Mouse (Mus musculus): ENCODE data around the gene Cdh13.

DNA sequence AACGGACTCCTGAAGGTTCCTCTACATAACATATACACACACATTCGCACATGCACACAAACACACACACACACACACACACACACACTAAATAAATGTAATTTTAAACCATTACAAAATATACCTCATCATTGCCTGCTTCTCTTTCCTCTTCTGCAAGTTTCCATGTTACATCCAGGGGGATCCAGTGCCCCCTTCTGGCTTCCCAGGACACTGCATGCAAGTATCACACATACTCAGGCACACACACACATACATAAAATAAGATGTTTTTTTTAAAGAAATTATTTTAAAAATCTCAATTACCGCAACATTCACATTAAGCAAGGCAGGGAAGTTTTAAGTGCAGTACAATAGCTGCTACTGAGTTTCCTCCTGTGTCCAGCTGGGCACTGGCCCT is 970.8 kb downstream of the Cdh13 start:
- TF ChIP-seq GATA1 (IDR thresholded peaks at IDR 0.05; ENCODE audit: borderline replicate concordance, low read length) (no peak), FLI1 (IDR thresholded peaks at IDR 0.05; ENCODE audit: low read length) (no peak)

All from megakaryocyte, embryonic 14.5 days (primary cell).